In the genomic region with DNA sequence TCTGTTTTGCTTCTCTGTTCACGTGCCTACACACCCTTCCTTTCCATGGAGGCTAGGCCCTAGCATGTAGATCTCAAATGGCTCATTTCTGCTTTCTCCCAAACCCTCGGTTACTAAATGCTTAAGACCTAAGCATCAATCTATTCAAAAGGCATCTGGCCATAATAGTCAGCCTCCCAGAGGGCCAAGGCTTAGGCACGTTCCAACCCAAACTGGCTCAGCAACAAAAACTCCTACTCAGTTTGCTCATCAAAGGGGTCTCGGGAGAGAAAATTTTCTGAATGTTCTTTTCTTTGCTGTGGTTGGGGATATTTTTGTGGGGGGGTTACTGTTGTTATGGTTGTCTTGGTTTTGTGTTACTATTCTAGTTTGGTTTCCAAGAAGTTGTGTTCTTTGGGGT, we compare ENCODE assay signal across 19 mouse cellular contexts.
"Had no signal": no experiment of that assay in that cellular context is flagged by ENCODE, and none has a peak within 500 bp of the region (broad histone marks: within the 10 kb centered on the region; RNA-seq: fewer than 3 reads in every experiment).

No protein-coding gene starts in this region.

- DNase-seq: lung, adult 18-20 months; lung, embryonic 14.5 days; lung, postnatal 10 days; lung, postnatal 4 days; retina, postnatal 1 day; right cerebral cortex, adult 18-20 months; right cerebral cortex, postnatal 25 days; right cerebral cortex, postnatal 4 days; thymus, adult 2 months; thymus, postnatal 25 days; thymus, postnatal 4 days had no signal

- ATAC-seq: midbrain, embryonic 13.5 days; midbrain, embryonic 15.5 days had no signal

- H3K9me3 ChIP-seq: midbrain, embryonic 10.5 days; midbrain, embryonic 13.5 days; midbrain, embryonic 15.5 days; neural tube, embryonic 13.5 days; neural tube, embryonic 15.5 days; stomach, embryonic 15.5 days had no signal

- H3K9ac ChIP-seq: lung, embryonic 14.5 days; midbrain, embryonic 13.5 days; midbrain, embryonic 15.5 days; neural tube, embryonic 13.5 days; neural tube, embryonic 15.5 days; stomach, embryonic 15.5 days had no signal

- H3K27ac ChIP-seq: midbrain, embryonic 10.5 days; midbrain, embryonic 13.5 days; midbrain, embryonic 15.5 days; neural tube, embryonic 13.5 days; neural tube, embryonic 15.5 days; stomach, embryonic 15.5 days; stomach, postnatal 0 days had no signal

- H3K27me3 ChIP-seq: midbrain, embryonic 13.5 days; midbrain, embryonic 15.5 days; neural tube, embryonic 13.5 days; neural tube, embryonic 15.5 days; stomach, embryonic 15.5 days had no signal

- H3K4me2 ChIP-seq: lung, embryonic 14.5 days; midbrain, embryonic 13.5 days; midbrain, embryonic 15.5 days; neural tube, embryonic 13.5 days; neural tube, embryonic 15.5 days; stomach, embryonic 15.5 days had no signal

- H3K4me3 ChIP-seq: midbrain, embryonic 10.5 days; midbrain, embryonic 13.5 days; midbrain, embryonic 15.5 days; myocyte; neural tube, embryonic 13.5 days; neural tube, embryonic 15.5 days; stomach, embryonic 15.5 days had no signal

- H3K36me3 ChIP-seq: midbrain, embryonic 10.5 days; midbrain, embryonic 13.5 days; midbrain, embryonic 15.5 days; neural tube, embryonic 13.5 days; neural tube, embryonic 15.5 days; stomach, embryonic 15.5 days had no signal

- H3K4me1 ChIP-seq: midbrain, embryonic 10.5 days; midbrain, embryonic 13.5 days; midbrain, embryonic 15.5 days; stomach, embryonic 15.5 days had no signal
